Mouse (Mus musculus) neural tube, embryonic 10.5 days (tissue): Measurements from ENCODE around the gene Smpdl3a.

Experiments used
- DNase-seq: peaks from one replicate; pipeline ENCODE4 v3.0.0-alpha.2; 2017; ENCODE audit warnings: low spot score; ENCODE audit errors: extremely low spot score

Smpdl3a gene

GRCm38 (mm10) chr10:57819209-57819608 is 25.1 kb downstream of the Smpdl3a start:
- no peak for DNase-seq

- peak; percentile 63 for DNase-seq
These were observed 28.3 kb downstream of the Smpdl3a start for GRCm38 (mm10) chr10:57822473-57822872.

GRCm38 (mm10) chr10:57828649-57829048 is 34.5 kb downstream of the Smpdl3a start:
- no peak for DNase-seq

- DNase-seq = no peak
These were observed 35.5 kb downstream of the Smpdl3a start for GRCm38 (mm10) chr10:57829621-57830020.

- DNase-seq = no peak
These were observed 41.0 kb downstream of the Smpdl3a start for GRCm38 (mm10) chr10:57835094-57835493.

GRCm38 (mm10) chr10:57835982-57836381 is 41.8 kb downstream of the Smpdl3a start:
- DNase-seq = no peak

GRCm38 (mm10) chr10:57841638-57842509 is 47.7 kb downstream of the Smpdl3a start:
- DNase-seq = peak; percentile 42

GRCm38 (mm10) chr10:57847916-57848682 is 54.0 kb downstream of the Smpdl3a start:
- peak; percentile 32 for DNase-seq
